Mouse (Mus musculus) lung, adult 2 months (tissue): Measurements from ENCODE around the gene Nfix.

ENCODE experiments used
- CTCF ChIP-seq: fragments of 200-500 bp; IDR thresholded peaks from 2 replicates; pipeline ENCODE4 v1.5.1; 2011; ENCODE audit warnings: mild to moderate bottlenecking, low read length, control low read depth; ENCODE audit not compliant: insufficient read depth
- POLR2A ChIP-seq: fragments of 200-500 bp; IDR thresholded peaks from 2 replicates; pipeline ENCODE4 v1.6.1; 2011; ENCODE audit warnings: low read depth, mild to moderate bottlenecking, control low read depth, low read length, borderline replicate concordance; ENCODE audit errors: extremely low read depth

GRCm38 (mm10) chr8:84686191-84687002, 113.7 kb downstream of the Nfix start, which contains the start of gene Trmt1:
- TF ChIP-seq CTCF (no peak), POLR2A (no peak)
